Mouse (Mus musculus): ENCODE measurements around the gene Rbl2. TPM values are rescaled to one million over a fixed set of nuclear protein-coding genes. Genes with fewer than 3 reads are reported as not detected.
A peak's percentile ranks its signal among the peaks of the same experiment; 100 is the strongest.

Rbl2 gene
- polyA plus RNA-seq, 1 experiment from 2014 or later: 19.1 TPM

DNA sequence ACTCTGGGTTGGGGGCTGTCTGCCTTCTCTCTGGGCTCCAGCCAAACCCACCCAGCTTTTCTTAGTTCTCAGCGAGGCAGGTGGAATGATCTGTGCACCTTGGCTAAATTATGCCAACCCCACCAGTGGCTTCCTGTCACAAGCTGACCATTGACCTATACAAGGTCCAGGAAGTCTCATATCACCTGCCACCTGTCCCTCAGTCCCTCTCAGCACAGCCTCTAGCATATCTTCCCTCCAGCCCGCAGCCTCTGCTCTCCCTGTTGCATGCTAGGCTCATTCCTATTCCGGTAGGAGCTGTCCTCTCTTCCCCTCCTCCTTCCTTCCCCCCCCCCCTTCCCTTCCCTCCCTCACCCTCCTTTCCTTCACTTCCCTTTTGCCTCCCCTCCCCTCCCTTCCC lies 79.4 kb downstream of the Rbl2 start:
- peaks cover 16% of the 10 kb centered on the region for H3K4me1 ChIP-seq (ENCODE audit: insufficient read depth, low read length)
- H3K36me3 ChIP-seq (ENCODE audit: insufficient read depth, low read length): no peaks in the 10 kb centered on the region
- WGBS: 40% methylated on average over 3 of the region's 3 CpGs
- no peak for ATAC-seq (ENCODE audit: low FRiP score, low TSS enrichment)
- no peak overlapping the region for H3K4me3 ChIP-seq (ENCODE audit: low read length)
- H3K4me2 ChIP-seq (replicated peaks; ENCODE audit: low read depth, low read length): no peak overlapping the region
- H3K27me3 ChIP-seq (ENCODE audit: insufficient read depth, low read length): no peaks in the 10 kb centered on the region
- H3K9me3 ChIP-seq (ENCODE audit: low read length): peaks cover 6% of the 10 kb centered on the region; the same call in 1 of the 2 replicates
- no peak overlapping the region for H3K27ac ChIP-seq (ENCODE audit: low read length)
- no peak overlapping the region for H3K9ac ChIP-seq (replicated peaks; ENCODE audit: low read length)

DNA sequence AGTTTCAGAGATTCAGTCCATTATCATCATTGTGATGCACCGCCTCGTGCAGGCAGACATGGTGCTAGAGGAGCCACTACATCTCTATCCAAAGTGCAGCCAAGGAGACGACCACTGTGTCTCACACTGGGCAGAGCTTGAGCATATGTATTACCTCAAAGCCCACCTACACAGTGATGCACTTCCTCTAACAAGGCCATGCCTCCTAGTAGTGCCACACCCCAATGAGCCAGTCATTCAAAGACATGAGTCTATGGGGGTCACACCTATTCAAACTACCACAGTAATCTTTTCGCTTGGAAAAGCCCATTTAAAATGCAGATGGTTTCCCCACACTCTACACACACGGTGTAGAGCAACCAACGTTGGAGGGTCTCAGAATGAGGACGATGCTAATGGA lies 81.7 kb downstream of the Rbl2 start:
- Histone ChIP-seq H3K36me3 (ENCODE audit: insufficient read depth, low read length) (no peaks in the 10 kb centered on the region), H3K9me3 (ENCODE audit: low read length) (peaks cover 6% of the 10 kb centered on the region; the same call in 1 of the 2 replicates), H3K4me2 (replicated peaks; ENCODE audit: low read depth, low read length) (no peak overlapping the region), H3K9ac (replicated peaks; ENCODE audit: low read length) (no peak overlapping the region), H3K4me1 (ENCODE audit: insufficient read depth, low read length) (peaks cover 16% of the 10 kb centered on the region), H3K27ac (ENCODE audit: low read length) (no peak overlapping the region), H3K4me3 (ENCODE audit: low read length) (no peak overlapping the region), H3K27me3 (ENCODE audit: insufficient read depth, low read length) (no peaks in the 10 kb centered on the region)
- WGBS: 93% methylated on average over 7 of the region's 7 CpGs
- ATAC-seq (ENCODE audit: low FRiP score, low TSS enrichment): no peak

DNA sequence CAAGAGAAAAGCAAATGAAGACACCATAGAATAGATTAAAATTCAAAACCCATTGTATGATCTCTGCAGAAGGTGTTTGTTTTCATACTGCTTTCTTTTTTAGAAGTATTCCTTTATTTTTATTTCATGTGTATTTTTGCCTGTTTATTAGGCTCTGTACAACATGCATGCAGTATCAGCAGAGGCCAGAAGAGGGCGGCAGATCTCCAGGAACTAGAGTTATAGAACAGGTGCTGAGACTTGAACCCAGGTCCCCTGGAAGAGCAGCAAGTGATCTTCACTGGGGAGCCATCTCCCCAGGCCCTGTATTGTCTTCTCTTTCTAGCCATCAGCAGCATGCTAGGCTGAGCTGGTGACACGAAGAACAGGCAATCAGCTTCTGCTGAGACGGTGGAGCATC lies 84.0 kb downstream of the Rbl2 start:
- 76% methylated on average over 3 of the region's 3 CpGs for WGBS
- no peaks in the 10 kb centered on the region for H3K36me3 ChIP-seq (ENCODE audit: insufficient read depth, low read length)
- peaks cover 6% of the 10 kb centered on the region; the same call in 1 of the 2 replicates for H3K9me3 ChIP-seq (ENCODE audit: low read length)
- H3K9ac ChIP-seq (replicated peaks; ENCODE audit: low read length): no peak overlapping the region
- no peak overlapping the region for H3K4me2 ChIP-seq (replicated peaks; ENCODE audit: low read depth, low read length)
- H3K4me3 ChIP-seq (ENCODE audit: low read length): no peak overlapping the region
- peaks cover 6% of the 10 kb centered on the region for H3K4me1 ChIP-seq (ENCODE audit: insufficient read depth, low read length)
- no peaks in the 10 kb centered on the region for H3K27me3 ChIP-seq (ENCODE audit: insufficient read depth, low read length)
- no peak overlapping the region for H3K27ac ChIP-seq (ENCODE audit: low read length)
- ATAC-seq (ENCODE audit: low FRiP score, low TSS enrichment): no peak

DNA sequence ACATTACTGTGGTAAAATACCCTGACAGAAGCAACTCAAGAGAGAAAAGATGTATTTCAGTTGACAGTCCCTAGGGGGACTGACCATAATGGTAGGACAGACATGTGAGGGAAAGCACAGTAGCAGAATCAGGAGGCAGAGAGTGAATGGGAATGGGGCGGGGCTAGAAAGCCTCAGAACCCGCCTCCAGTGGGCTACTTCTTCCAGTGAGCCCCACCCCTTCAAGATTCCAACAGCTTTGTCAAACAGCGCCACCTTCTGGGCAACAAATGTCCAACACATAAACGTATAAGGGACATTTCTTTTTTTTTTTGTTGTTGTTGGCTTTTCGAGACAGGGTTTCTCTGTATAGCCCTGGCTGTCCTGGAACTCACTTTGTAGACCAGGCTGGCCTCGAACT lies 84.7 kb downstream of the Rbl2 start:
- Histone ChIP-seq H3K9ac (replicated peaks; ENCODE audit: low read length) (no peak overlapping the region), H3K4me2 (replicated peaks; ENCODE audit: low read depth, low read length) (no peak overlapping the region), H3K4me3 (ENCODE audit: low read length) (no peak overlapping the region), H3K27ac (ENCODE audit: low read length) (no peak overlapping the region), H3K36me3 (ENCODE audit: insufficient read depth, low read length) (no peaks in the 10 kb centered on the region), H3K4me1 (ENCODE audit: insufficient read depth, low read length) (no peaks in the 10 kb centered on the region), H3K27me3 (ENCODE audit: insufficient read depth, low read length) (no peaks in the 10 kb centered on the region), H3K9me3 (ENCODE audit: low read length) (peaks cover 6% of the 10 kb centered on the region; the same call in 1 of the 2 replicates)
- 58% methylated on average over 6 of the region's 6 CpGs for WGBS
- no peak for ATAC-seq (ENCODE audit: low FRiP score, low TSS enrichment)

DNA sequence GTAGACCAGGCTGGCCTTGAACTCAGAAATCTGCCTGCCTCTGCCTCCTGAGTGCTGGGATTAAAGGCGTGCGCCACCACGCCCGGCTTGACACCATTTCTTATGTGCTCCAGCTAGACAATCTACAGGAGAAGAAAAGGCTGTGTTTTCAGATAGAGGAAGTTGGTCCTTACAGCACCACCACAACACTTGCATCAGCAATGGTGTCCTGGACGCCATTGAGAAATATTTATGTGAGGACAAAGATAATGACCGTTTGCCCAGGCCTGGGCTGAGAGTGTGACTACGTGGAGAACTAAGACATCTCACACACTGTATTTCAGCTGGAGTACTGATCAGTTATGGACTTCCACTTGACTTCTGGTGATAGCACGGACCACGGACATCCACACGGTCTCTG lies 88.8 kb downstream of the Rbl2 start:
- Histone ChIP-seq H3K9ac (replicated peaks; ENCODE audit: low read length) (no peak overlapping the region), H3K4me3 (ENCODE audit: low read length) (no peak overlapping the region), H3K27me3 (ENCODE audit: insufficient read depth, low read length) (no peaks in the 10 kb centered on the region), H3K4me1 (ENCODE audit: insufficient read depth, low read length) (no peaks in the 10 kb centered on the region), H3K9me3 (ENCODE audit: low read length) (no peaks in the 10 kb centered on the region; the same call in 1 of the 2 replicates), H3K36me3 (ENCODE audit: insufficient read depth, low read length) (no peaks in the 10 kb centered on the region), H3K4me2 (replicated peaks; ENCODE audit: low read depth, low read length) (no peak overlapping the region), H3K27ac (ENCODE audit: low read length) (no peak overlapping the region)
- 92% methylated on average over 10 of the region's 10 CpGs for WGBS
- no peak for ATAC-seq (ENCODE audit: low FRiP score, low TSS enrichment)

DNA sequence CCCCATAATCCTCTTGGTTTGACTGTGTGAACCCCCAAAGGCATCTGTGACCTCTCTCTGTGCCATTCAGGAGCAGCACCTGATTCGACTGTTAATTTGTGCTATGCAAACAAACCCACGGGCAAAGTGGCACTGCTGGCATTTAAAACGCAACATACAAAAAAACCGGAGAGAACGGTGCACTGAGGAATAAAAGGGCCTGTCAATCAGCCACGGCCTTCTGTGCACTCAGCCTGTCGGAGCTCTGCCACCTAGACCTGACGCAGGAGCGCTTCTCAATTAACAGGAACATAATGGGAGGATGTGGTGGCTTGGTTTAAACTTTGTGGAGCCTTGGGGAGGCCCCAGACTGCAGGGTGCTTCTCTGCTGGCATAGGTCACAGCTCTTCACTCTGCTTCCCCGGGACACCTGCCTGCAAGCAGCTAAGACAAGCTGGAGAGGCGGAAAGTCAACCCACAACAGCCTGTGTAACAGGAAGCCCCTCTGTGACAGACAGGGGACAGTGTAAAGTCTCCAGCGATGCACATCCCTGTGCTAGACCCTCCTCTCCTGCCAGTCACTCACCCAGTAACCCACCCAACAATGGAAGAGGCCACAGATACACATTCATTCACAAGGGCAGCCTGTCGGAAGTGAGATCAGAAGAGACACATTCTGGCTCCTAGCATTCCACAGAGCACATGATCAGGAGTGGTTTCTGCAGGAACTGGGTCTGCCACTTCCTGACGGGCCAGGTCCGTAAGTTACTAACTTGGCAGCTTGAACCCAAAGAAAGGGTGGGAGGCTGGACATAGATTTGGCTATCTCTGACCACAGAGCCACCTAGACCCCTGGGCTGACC lies 90.3 kb downstream of the Rbl2 start:
- Histone ChIP-seq H3K27me3 (ENCODE audit: insufficient read depth, low read length) (no peaks in the 10 kb centered on the region), H3K4me1 (ENCODE audit: insufficient read depth, low read length) (no peaks in the 10 kb centered on the region), H3K4me3 (ENCODE audit: low read length) (no peak overlapping the region), H3K36me3 (ENCODE audit: insufficient read depth, low read length) (no peaks in the 10 kb centered on the region), H3K9me3 (ENCODE audit: low read length) (no peaks in the 10 kb centered on the region; the same call in 1 of the 2 replicates), H3K27ac (ENCODE audit: low read length) (no peak overlapping the region), H3K9ac (replicated peaks; ENCODE audit: low read length) (no peak overlapping the region), H3K4me2 (replicated peaks; ENCODE audit: low read depth, low read length) (no peak overlapping the region)
- WGBS: 69% methylated on average over 15 of the region's 15 CpGs
- no peak for ATAC-seq (ENCODE audit: low FRiP score, low TSS enrichment)

DNA sequence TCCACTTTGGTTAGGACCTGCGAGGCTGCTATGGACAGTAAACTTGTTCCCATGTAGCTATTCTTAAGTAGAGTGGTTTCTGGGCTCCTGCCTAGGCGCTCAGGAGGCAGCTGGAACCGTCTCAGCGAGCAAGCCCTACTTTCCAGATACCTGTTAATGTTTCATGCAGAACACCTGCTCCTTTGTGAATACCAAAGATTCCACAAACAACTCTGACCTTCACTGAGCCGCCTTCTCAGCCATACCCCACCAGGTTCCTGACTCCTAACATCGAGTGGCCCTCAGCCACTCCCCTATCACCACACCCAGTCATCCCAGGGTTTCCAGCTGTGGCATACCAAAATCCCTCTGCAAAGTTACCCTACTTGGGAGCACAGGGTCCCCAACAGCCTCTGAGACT lies 100.3 kb downstream of the Rbl2 start:
- Histone ChIP-seq H3K27ac (ENCODE audit: low read length) (no peak overlapping the region), H3K4me1 (ENCODE audit: insufficient read depth, low read length) (no peaks in the 10 kb centered on the region), H3K4me2 (replicated peaks; ENCODE audit: low read depth, low read length) (no peak overlapping the region), H3K36me3 (ENCODE audit: insufficient read depth, low read length) (no peaks in the 10 kb centered on the region), H3K9me3 (ENCODE audit: low read length) (no peaks in the 10 kb centered on the region), H3K4me3 (ENCODE audit: low read length) (no peak overlapping the region), H3K27me3 (ENCODE audit: insufficient read depth, low read length) (no peaks in the 10 kb centered on the region), H3K9ac (replicated peaks; ENCODE audit: low read length) (no peak overlapping the region)
- 57% methylated on average over 6 of the region's 6 CpGs for WGBS
- peak; percentile 19; the same call in 1 of the 2 replicates for ATAC-seq (ENCODE audit: low FRiP score, low TSS enrichment)

DNA sequence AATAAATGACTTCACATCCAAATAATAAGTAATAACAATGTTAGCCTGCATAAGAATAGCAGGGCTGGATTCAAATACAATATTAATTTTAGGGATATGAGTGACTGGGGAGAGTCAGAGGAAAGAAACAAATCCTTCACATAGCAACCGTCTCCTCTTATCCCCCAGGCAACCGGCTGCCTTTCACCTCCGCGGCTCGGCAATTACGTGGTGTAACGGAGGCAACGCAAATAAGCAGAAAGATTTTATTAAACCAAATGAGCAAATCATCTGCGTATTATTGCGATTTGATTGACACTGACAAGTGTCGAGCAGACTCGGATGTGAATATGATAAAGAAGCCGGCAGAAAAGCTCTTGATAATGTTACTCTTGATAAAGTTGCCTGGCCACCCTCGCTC lies 101.1 kb downstream of the Rbl2 start:
- H3K4me3 ChIP-seq (ENCODE audit: low read length): no peak overlapping the region
- no peaks in the 10 kb centered on the region for H3K27me3 ChIP-seq (ENCODE audit: insufficient read depth, low read length)
- WGBS: 66% methylated on average over 14 of the region's 14 CpGs
- H3K4me1 ChIP-seq (ENCODE audit: insufficient read depth, low read length): no peaks in the 10 kb centered on the region
- H3K36me3 ChIP-seq (ENCODE audit: insufficient read depth, low read length): no peaks in the 10 kb centered on the region
- no peak overlapping the region for H3K9ac ChIP-seq (replicated peaks; ENCODE audit: low read length)
- H3K27ac ChIP-seq (ENCODE audit: low read length): no peak overlapping the region
- H3K9me3 ChIP-seq (ENCODE audit: low read length): no peaks in the 10 kb centered on the region
- no peak overlapping the region for H3K4me2 ChIP-seq (replicated peaks; ENCODE audit: low read depth, low read length)
- no peak for ATAC-seq (ENCODE audit: low FRiP score, low TSS enrichment)

DNA sequence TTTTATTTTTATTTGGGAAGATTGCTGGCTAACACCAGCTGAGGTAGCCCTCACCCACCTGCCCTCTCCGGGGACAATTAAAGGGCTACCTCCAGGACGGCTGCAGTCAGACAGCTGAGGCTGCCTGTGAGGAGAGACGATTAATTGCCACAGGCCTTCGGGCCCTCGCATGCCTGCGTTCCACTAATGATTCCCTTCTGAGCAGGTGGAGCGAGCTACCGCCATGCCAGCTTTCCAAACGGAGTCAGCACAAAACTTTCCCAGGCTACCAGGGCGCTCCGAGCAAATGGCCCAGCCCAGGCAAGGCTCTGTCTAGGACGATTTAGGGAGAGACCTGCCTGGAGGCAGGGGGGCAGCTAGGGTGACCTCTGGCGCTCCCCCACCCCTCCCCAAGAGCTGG lies 101.7 kb downstream of the Rbl2 start:
- peak; percentile 73 for ATAC-seq (ENCODE audit: low FRiP score, low TSS enrichment)
- Histone ChIP-seq H3K27me3 (ENCODE audit: insufficient read depth, low read length) (no peaks in the 10 kb centered on the region), H3K9me3 (ENCODE audit: low read length) (no peaks in the 10 kb centered on the region), H3K4me1 (ENCODE audit: insufficient read depth, low read length) (no peaks in the 10 kb centered on the region), H3K36me3 (ENCODE audit: insufficient read depth, low read length) (no peaks in the 10 kb centered on the region), H3K9ac (replicated peaks; ENCODE audit: low read length) (no peak overlapping the region), H3K27ac (ENCODE audit: low read length) (no peak overlapping the region), H3K4me3 (ENCODE audit: low read length) (no peak overlapping the region), H3K4me2 (replicated peaks; ENCODE audit: low read depth, low read length) (no peak overlapping the region)
- WGBS: 29% methylated on average over 13 of the region's 13 CpGs

Data from kidney, embryonic 16.5 days (tissue).